Mouse (Mus musculus) CH12.LX (cell line): Measurements from ENCODE around the gene Sucnr1. TPM values are rescaled to one million over a fixed set of nuclear protein-coding genes. Genes with fewer than 3 reads are reported as not detected.

Experiments
- DNase-seq: peaks from one replicate; pipeline ENCODE4 v3.0.0-alpha.2; 2013; ENCODE audit errors: extremely low read depth
- H3K27ac ChIP-seq: 2 replicates; pipeline ENCODE4 v1.5.1; 2012; ENCODE audit warnings: low read depth, mild to moderate bottlenecking, control low read depth, moderate library complexity; ENCODE audit not compliant: insufficient read depth
- H3K27me3 ChIP-seq: replicated peaks from 2 replicates; pipeline ENCODE3; 2012; ENCODE audit warnings: inconsistent platforms
- H3K36me3 ChIP-seq, 2 experiments: replicated peaks in 1 of 2; 2 replicates each; pipeline versions ENCODE3 to v1.6.1; 2012; ENCODE audit warnings: inconsistent platforms in 1 of 2, low read length in 1 of 2, mild to moderate bottlenecking in 1 of 2, mixed read lengths in 1 of 2, moderate library complexity in 1 of 2; ENCODE audit not compliant: control insufficient read depth in 1 of 2, insufficient read depth in 1 of 2
- H3K4me1 ChIP-seq, 2 experiments: 2 replicates each; pipeline ENCODE4 v1.6.1; 2012; ENCODE audit warnings: inconsistent platforms in 1 of 2, moderate library complexity in 1 of 2; ENCODE audit not compliant: insufficient read depth in 2 of 2, control insufficient read depth in 1 of 2
- H3K4me2 ChIP-seq: 2 replicates; pipeline ENCODE4 v1.6.1; 2012; ENCODE audit warnings: low read depth, mild to moderate bottlenecking, control low read depth; ENCODE audit not compliant: poor library complexity, insufficient read depth, severe bottlenecking
- H3K4me3 ChIP-seq, 3 experiments: fragments of 150-350 bp in 1 of 3; sonication (generic) in 1 of 3; replicated peaks in 1 of 3; 2 replicates each; pipeline versions ENCODE3 to v1.5.1; 2011 to 2012; ENCODE audit warnings: low read depth in 2 of 3, low read length in 2 of 3, mild to moderate bottlenecking in 2 of 3, moderate library complexity in 2 of 3, control low read depth in 1 of 3, improper control_type of control experiment in 1 of 3, inconsistent platforms in 1 of 3, mixed read lengths in 1 of 3; ENCODE audit not compliant: poor library complexity in 1 of 3
- H3K79me2 ChIP-seq: replicated peaks from 2 replicates; pipeline ENCODE4 v1.6.1; 2012; ENCODE audit warnings: mild to moderate bottlenecking, moderate library complexity; ENCODE audit not compliant: control insufficient read depth, poor library complexity, insufficient read depth, severe bottlenecking; ENCODE audit errors: extremely low read depth
- H3K9ac ChIP-seq: 2 replicates; pipeline ENCODE4 v1.6.1; 2012; ENCODE audit warnings: low read depth, mild to moderate bottlenecking, control low read depth, moderate library complexity; ENCODE audit not compliant: insufficient read depth
- H3K9me3 ChIP-seq: replicated peaks from 2 replicates; pipeline ENCODE3; 2012; ENCODE audit warnings: low read length, inconsistent platforms, mixed read lengths
- BHLHE40 ChIP-seq: IDR thresholded peaks from 2 replicates; pipeline ENCODE4 v1.6.1; 2011; ENCODE audit warnings: mild to moderate bottlenecking, low read depth, low read length, improper control_type of control experiment
- CHD1 ChIP-seq: IDR thresholded peaks from 2 replicates; pipeline ENCODE4 v1.6.1; 2012; ENCODE audit warnings: low read depth, low read length, improper control_type of control experiment, inconsistent platforms
- E2F4 ChIP-seq: IDR thresholded peaks from 2 replicates; pipeline ENCODE4 v1.6.1; 2011; ENCODE audit warnings: low read depth, low read length, improper control_type of control experiment; ENCODE audit not compliant: insufficient replicate concordance
- ELF1 ChIP-seq: IDR thresholded peaks from 2 replicates; pipeline ENCODE4 v1.6.1; 2014; ENCODE audit warnings: low read depth, mild to moderate bottlenecking, inconsistent platforms, low read length, improper control_type of control experiment
- ETS1 ChIP-seq: conservative IDR thresholded peaks from 2 replicates; pipeline ENCODE4 v1.6.1; 2012; ENCODE audit warnings: low read depth, mild to moderate bottlenecking, inconsistent platforms, low read length, improper control_type of control experiment, moderate library complexity
- GABPA ChIP-seq: IDR thresholded peaks from 2 replicates; pipeline ENCODE4 v1.6.1; 2012; ENCODE audit warnings: low read depth, low read length, improper control_type of control experiment, inconsistent platforms; ENCODE audit not compliant: insufficient replicate concordance
- IRF4 ChIP-seq: IDR thresholded peaks from 2 replicates; pipeline ENCODE4 v1.6.1; 2014; ENCODE audit warnings: low read depth, mild to moderate bottlenecking, inconsistent platforms, low read length, improper control_type of control experiment
- JUN ChIP-seq: IDR thresholded peaks from 2 replicates; pipeline ENCODE4 v1.6.1; 2011; ENCODE audit warnings: low read depth, mild to moderate bottlenecking, low read length, improper control_type of control experiment, moderate library complexity; ENCODE audit not compliant: insufficient read depth
- MAX ChIP-seq: IDR thresholded peaks from 2 replicates; pipeline ENCODE4 v1.6.1; 2011; ENCODE audit warnings: low read length, improper control_type of control experiment
- MXI1 ChIP-seq: IDR thresholded peaks from 2 replicates; pipeline ENCODE4 v1.6.1; 2011; ENCODE audit warnings: mild to moderate bottlenecking, low read depth, low read length, improper control_type of control experiment
- MYC ChIP-seq: IDR thresholded peaks from 2 replicates; pipeline ENCODE4 v1.6.1; 2011; ENCODE audit warnings: low read depth, mild to moderate bottlenecking, improper control_type of control experiment, low read length
- NRF1 ChIP-seq: IDR thresholded peaks from 2 replicates; pipeline ENCODE4 v1.6.1; 2014; ENCODE audit warnings: low read depth, mild to moderate bottlenecking, inconsistent platforms, low read length, improper control_type of control experiment, moderate library complexity
- PAX5 ChIP-seq: IDR thresholded peaks from 2 replicates; pipeline ENCODE4 v1.6.1; 2012; ENCODE audit warnings: low read length, inconsistent platforms, mixed read lengths
- POLR2A ChIP-seq: IDR thresholded peaks from 2 replicates; pipeline ENCODE4 v1.6.1; 2011; ENCODE audit warnings: low read depth, mild to moderate bottlenecking, improper control_type of control experiment, low read length
- RAD21 ChIP-seq: IDR thresholded peaks from 2 replicates; pipeline ENCODE4 v1.6.1; 2011; ENCODE audit warnings: low read depth, mild to moderate bottlenecking, low read length, improper control_type of control experiment, moderate library complexity
- TBP ChIP-seq: conservative IDR thresholded peaks from 2 replicates; pipeline ENCODE4 v1.6.1; 2011; ENCODE audit warnings: low read depth, low read length, improper control_type of control experiment
- UBTF ChIP-seq: IDR thresholded peaks from 2 replicates; pipeline ENCODE4 v1.6.1; 2012; ENCODE audit warnings: low read depth, mild to moderate bottlenecking, inconsistent platforms, low read length, improper control_type of control experiment, moderate library complexity
- USF1 ChIP-seq: IDR thresholded peaks from 2 replicates; pipeline ENCODE4 v1.6.1; 2014; ENCODE audit warnings: low read depth, mild to moderate bottlenecking, inconsistent platforms, low read length, improper control_type of control experiment
- ZKSCAN1 ChIP-seq: IDR thresholded peaks from 2 replicates; pipeline ENCODE4 v1.6.1; 2012; ENCODE audit warnings: low read depth, inconsistent platforms, low read length, improper control_type of control experiment, borderline replicate concordance
- dilution Hi-C: fragments of 300-500 bp; cut with MboI; formaldehyde crosslinking; loops from 2 replicates; pipeline ENCODE4 v1.14.3; 2020; ENCODE audit warnings: low sequenced_read_pairs; ENCODE audit not compliant: extremely low pct_unique_long_range_greater_than_20kb, extremely low pct_ligation_motif_present
- in situ Hi-C: fragments of 300-500 bp; cut with MboI; formaldehyde crosslinking; loops from 3 replicates; pipeline ENCODE4 v1.14.3; 2019; ENCODE audit warnings: low sequenced_read_pairs, low pct_ligation_motif_present, low pct_unique_long_range_greater_than_20kb, mixed read lengths
- polyA plus RNA-seq: library from polyadenylated mRNA; unstranded; fragments of >175 nt; gene quantifications from 2 replicates; pipeline ENCODE4 v1.2.1, GENCODE M21; 2012; ENCODE audit warnings: low read depth; ENCODE audit not compliant: insufficient read length
- total RNA-seq, 2 experiments: library from RNA; depleted of rRNA; stranded (reverse); fragments of 300-350 nt in 1 of 2; fragments of >200 nt in 1 of 2; gene quantifications; 2 replicates each; pipeline ENCODE4 v1.2.3; 2012 to 2014

Sucnr1 gene
- total and polyA plus RNA-seq, 3 experiments: not detected

GRCm38 (mm10) chr3:60082746-60083145 lies 1.1 kb downstream of the Sucnr1 start:
- Histone ChIP-seq H3K79me2 (no peaks in the 10 kb centered on the region), H3K27ac (no peak overlapping the region), H3K27me3 (no peaks in the 10 kb centered on the region), H3K36me3 (no peaks in the 10 kb centered on the region), H3K4me3 (no peak overlapping the region), H3K4me1 (peaks cover 5 to 26% of the 10 kb centered on the region in 2 experiments), H3K9me3 (no peaks in the 10 kb centered on the region), H3K4me2 (no peak overlapping the region), H3K9ac (no peak overlapping the region)
- dilution Hi-C loops (no loop called here), in situ Hi-C loops (no loop called here)
- no peak for DNase-seq
- TF ChIP-seq NRF1 (no peak), USF1 (no peak), MXI1 (no peak), ELF1 (no peak), POLR2A (no peak), JUN (no peak), E2F4 (no peak), MAX (no peak), BHLHE40 (no peak)

- no peaks in the 10 kb centered on the region for H3K9me3 ChIP-seq
- H3K4me2 ChIP-seq: no peak overlapping the region
- no peak overlapping the region for H3K27ac ChIP-seq
- H3K9ac ChIP-seq: no peak overlapping the region
- no peaks in the 10 kb centered on the region for H3K79me2 ChIP-seq
- H3K36me3 ChIP-seq: no peaks in the 10 kb centered on the region
- TF ChIP-seq NRF1 (no peak), ETS1 (no peak)
- in situ Hi-C loops: no loop called here
- H3K4me1 ChIP-seq: peaks cover 1 to 11% of the 10 kb centered on the region in 2 experiments; a peak in 3 of 4 replicates
- no peak for DNase-seq
- H3K27me3 ChIP-seq: no peaks in the 10 kb centered on the region
- H3K4me3 ChIP-seq: no peak overlapping the region
- dilution Hi-C loops: no loop called here
These were observed 4.1 kb downstream of the Sucnr1 start for GRCm38 (mm10) chr3:60085729-60086128.

GRCm38 (mm10) chr3:60091321-60091720 lies 9.7 kb downstream of the Sucnr1 start:
- H3K36me3 ChIP-seq: no peaks in the 10 kb centered on the region
- no peak for TF ChIP-seq CHD1
- no peak for TF ChIP-seq ZKSCAN1
- TF ChIP-seq USF1: no peak
- TF ChIP-seq GABPA: no peak
- no peak for TF ChIP-seq TBP
- TF ChIP-seq MYC: no peak
- no peak for TF ChIP-seq BHLHE40
- no peak for TF ChIP-seq PAX5
- TF ChIP-seq UBTF: no peak
- TF ChIP-seq IRF4: no peak
- TF ChIP-seq RAD21: no peak
- no peak for TF ChIP-seq E2F4
- H3K4me1 ChIP-seq: no peaks in the 10 kb centered on the region
- no peaks in the 10 kb centered on the region for H3K9me3 ChIP-seq
- dilution Hi-C loops (no loop called here), in situ Hi-C loops (no loop called here)
- no peak overlapping the region for H3K9ac ChIP-seq
- H3K27me3 ChIP-seq: no peaks in the 10 kb centered on the region
- H3K4me3 ChIP-seq: no peak overlapping the region
- no peaks in the 10 kb centered on the region for H3K79me2 ChIP-seq
- H3K27ac ChIP-seq: no peak overlapping the region; the same call in 1 of the 2 replicates
- DNase-seq: no peak
- H3K4me2 ChIP-seq: no peak overlapping the region
